ENCODE assay signal across 22 mouse cellular contexts in genomic region chr1:151962078-151962477, GRCm38 (mm10).
"Had no signal": no experiment of that assay in that cellular context is flagged by ENCODE, and none has a peak within 500 bp of the region (broad histone marks: within the 10 kb centered on the region; RNA-seq: fewer than 3 reads in every experiment).

No protein-coding gene starts in this region.

- H3K9me3 ChIP-seq: limb, embryonic 15.5 days; megakaryocyte, embryonic 14.5 days; midbrain, embryonic 15.5 days; neural tube, embryonic 12.5 days; neural tube, embryonic 15.5 days had no signal

- ATAC-seq: liver, postnatal 0 days; lung, postnatal 0 days; midbrain, embryonic 15.5 days had no signal

- H3K4me2 ChIP-seq: limb, embryonic 15.5 days; liver, embryonic 11.5 days; lung, embryonic 14.5 days; midbrain, embryonic 11.5 days; midbrain, embryonic 15.5 days; neural tube, embryonic 12.5 days; neural tube, embryonic 15.5 days had no signal

- H3K9ac ChIP-seq: limb, embryonic 15.5 days; liver, embryonic 14.5 days; liver, postnatal 0 days; lung, embryonic 14.5 days; midbrain, embryonic 15.5 days; neural tube, embryonic 12.5 days; neural tube, embryonic 15.5 days had no signal

- H3K27ac ChIP-seq: layer of hippocampus, adult 2 months; limb, embryonic 15.5 days; liver, embryonic 14.5 days; midbrain, embryonic 15.5 days; neural tube, embryonic 12.5 days; neural tube, embryonic 15.5 days; stomach, postnatal 0 days had no signal

- H3K27me3 ChIP-seq: limb, embryonic 15.5 days; megakaryocyte, embryonic 14.5 days; midbrain, embryonic 15.5 days; neural tube, embryonic 12.5 days; neural tube, embryonic 15.5 days had no signal

- H3K4me3 ChIP-seq: layer of hippocampus, adult 2 months; limb, embryonic 15.5 days; megakaryocyte, embryonic 14.5 days; midbrain, embryonic 15.5 days; neural tube, embryonic 12.5 days; neural tube, embryonic 15.5 days had no signal

- DNase-seq: kidney, adult 9 months; kidney, postnatal 25 days; layer of hippocampus, adult 9-11 months; liver, postnatal 0 days; lung, embryonic 14.5 days; right cerebral cortex, adult 18-20 months; right cerebral cortex, postnatal 14 days; right cerebral cortex, postnatal 4 days; thymus, adult 2 months; thymus, postnatal 14 days; thymus, postnatal 4 days had no signal

- H3K36me3 ChIP-seq: limb, embryonic 15.5 days; midbrain, embryonic 15.5 days; neural tube, embryonic 12.5 days; neural tube, embryonic 15.5 days had no signal
